16 mouse cellular contexts compared by ENCODE assay signal in genomic region chr9:44475936-44476335, GRCm38 (mm10). TPM values are rescaled to one million over a fixed set of nuclear protein-coding genes. Genes with fewer than 3 reads are reported as not detected.
DNase-seq lines count a peak whose midpoint lies in the region; TF ChIP-seq lines count a peak whose summit lies in the region.
"Had no signal": no experiment of that assay in that cellular context is flagged by ENCODE, and none has a peak within 500 bp of the region (broad histone marks: within the 10 kb centered on the region; RNA-seq: fewer than 3 reads in every experiment).

No protein-coding gene starts in this region.

- H3K4me3 ChIP-seq in gastrocnemius, adult 2 months, result no peak overlapping the region
- H3K4me3 ChIP-seq in left cerebral cortex, adult 2 months, result no peak overlapping the region
- no peak overlapping the region for H3K4me3 ChIP-seq in ES-Bruce4 (ENCODE audit: low read depth, low read length)
- H3K4me3 ChIP-seq: megakaryocyte, embryonic 14.5 days had no signal

- TF ChIP-seq CTCF in gastrocnemius, adult 2 months (IDR thresholded peaks at IDR 0.05), result peak; percentile 36; the same call in 1 of the 2 replicates
- TF ChIP-seq CTCF in left cerebral cortex, adult 2 months (IDR thresholded peaks at IDR 0.05), result peak; percentile 38
- peak; percentile 11 for TF ChIP-seq CTCF in ES-Bruce4 (IDR thresholded peaks at IDR 0.05; ENCODE audit: low read depth, low read length)

- DNase-seq in gastrocnemius, adult 2 months, result no peak
- DNase-seq in gastrocnemius, adult 8-10 months (ENCODE audit: low spot score in 2 of 2), result no peak
- DNase-seq in left cerebral cortex, adult 2 months (ENCODE audit: extremely low spot score in 1 of 2, low spot score in 2 of 2), result no peak
- no peak for DNase-seq in left cerebral cortex, postnatal 36 days (ENCODE audit: low spot score in 2 of 2)
- DNase-seq in cerebellum, postnatal 14 days, result peak; percentile 26 to 69
- no peak for DNase-seq in urinary bladder, postnatal 10 days (ENCODE audit: low spot score)

- TF ChIP-seq POLR2A in ES-Bruce4 (IDR thresholded peaks at IDR 0.05; ENCODE audit: insufficient read depth, low read length), result no peak

- H3K4me1 ChIP-seq in ES-Bruce4 (ENCODE audit: control insufficient read depth, insufficient read depth, low read length), result no peaks in the 10 kb centered on the region

- no peaks in the 10 kb centered on the region for H3K27me3 ChIP-seq in ES-Bruce4 (ENCODE audit: control insufficient read depth, insufficient read depth, low read length, poor library complexity, severe bottlenecking)

- intact Hi-C loops in gastrocnemius, adult 2 months (cut with DNase I), result loop anchor here (2.0 kb wide), 1 partner anchor 21 kb away; the partner anchor contains the start of gene Upk2
- intact Hi-C loops in left cerebral cortex, adult 2 months (cut with DNase I), result no loop called here
- intact Hi-C loops in left cerebral cortex, postnatal 36 days (cut with DNase I), result no loop called here

- H3K36me3 ChIP-seq in ES-Bruce4 (ENCODE audit: control insufficient read depth, insufficient read depth, low read length, poor library complexity, severe bottlenecking), result no peaks in the 10 kb centered on the region

- H3K9ac ChIP-seq in ES-Bruce4 (ENCODE audit: low read depth, poor library complexity, severe bottlenecking), result no peak overlapping the region

- no peak for TF ChIP-seq EP300 in ES-Bruce4 (IDR thresholded peaks at IDR 0.05; ENCODE audit: insufficient read depth, low read depth, low read length)

- no peaks in the 10 kb centered on the region for H3K9me3 ChIP-seq in ES-Bruce4 (replicated peaks; ENCODE audit: control insufficient read depth, insufficient read depth, low read length, poor library complexity, severe bottlenecking)

- no peak overlapping the region for H3K27ac ChIP-seq in gastrocnemius, adult 2 months
- no peak overlapping the region for H3K27ac ChIP-seq in left cerebral cortex, adult 2 months
- no peak overlapping the region for H3K27ac ChIP-seq in ES-Bruce4 (ENCODE audit: insufficient read depth, low read length)

RNA-seq across cellular contexts. Expression of gene Bcl9l, which starts 6.7 kb away (rescaled TPM):
- total RNA-seq in gastrocnemius, adult 2 months (2021), result 10 to 100 TPM; 38.3 to 43.6 TPM
- total RNA-seq in gastrocnemius, adult 8-10 months (2022), result 10 to 100 TPM; 36.4 to 43.8 (median 41.7) TPM
- 10 to 100 TPM; 58.6 to 63.4 TPM for total RNA-seq in left cerebral cortex, adult 2 months (2021)
- 10 to 100 TPM; 58.1 to 70.0 TPM for total RNA-seq in left cerebral cortex, postnatal 36 days (2021)
- polyA plus RNA-seq in ES-Bruce4 (2011; ENCODE audit: insufficient read depth, insufficient read length, low read depth, missing spikeins), result 22.6 and 25.6 TPM in 2 replicates

RNA-seq across cellular contexts. Expression of gene Upk2, which starts 21.2 kb away (rescaled TPM):
- total RNA-seq in gastrocnemius, adult 2 months (2021), result under 1 TPM; 0.22 to 0.23 TPM
- total RNA-seq in gastrocnemius, adult 8-10 months (2022), result under 1 TPM in 2 of 4 experiments, not detected in 2; 0.29 to 0.54 TPM
- total RNA-seq in left cerebral cortex, adult 2 months (2021), result not detected
- not detected for total RNA-seq in left cerebral cortex, postnatal 36 days (2021)
- polyA plus RNA-seq in ES-Bruce4 (2011; ENCODE audit: insufficient read depth, insufficient read length, low read depth, missing spikeins), result 1.7 and 2.5 TPM in 2 replicates
- total RNA-seq: CH12.LX; granulocyte monocyte progenitor cell, adult 5-6 weeks; heart, postnatal 25 days; layer of hippocampus, adult 8-10 months; left cerebral cortex, postnatal 14 days; neutrophil, adult 5-6 weeks had no signal
- polyA plus RNA-seq: liver, embryonic 16.5 days had no signal

RNA-seq across cellular contexts. Expression of gene Foxr1, which starts 35.0 kb away (rescaled TPM):
- total RNA-seq in gastrocnemius, adult 2 months (2021), result not detected
- not detected for total RNA-seq in gastrocnemius, adult 8-10 months (2022)
- total RNA-seq in left cerebral cortex, adult 2 months (2021), result not detected
- total RNA-seq in left cerebral cortex, postnatal 36 days (2021), result not detected
- 1.3 and 1.8 TPM in 2 replicates for polyA plus RNA-seq in ES-Bruce4 (2011; ENCODE audit: insufficient read depth, insufficient read length, low read depth, missing spikeins)
- total RNA-seq: granulocyte monocyte progenitor cell, adult 5-6 weeks; heart, postnatal 25 days; layer of hippocampus, adult 8-10 months; left cerebral cortex, postnatal 14 days; neutrophil, adult 5-6 weeks had no signal
- polyA plus RNA-seq: intestine, embryonic 14.5 days; liver, embryonic 16.5 days had no signal

RNA-seq across cellular contexts. Expression of gene Ccdc84, which starts 57.6 kb away (rescaled TPM):
- 1 to 10 TPM; 5.0 to 5.7 TPM for total RNA-seq in gastrocnemius, adult 2 months (2021)
- 1 to 10 TPM; 1.6 to 4.5 (median 3.4) TPM for total RNA-seq in gastrocnemius, adult 8-10 months (2022)
- 10 to 100 TPM; 19.9 to 22.2 TPM for total RNA-seq in left cerebral cortex, adult 2 months (2021)
- total RNA-seq in left cerebral cortex, postnatal 36 days (2021), result 10 to 100 TPM; 17.6 to 20.7 TPM
- 13.7 and 14.3 TPM in 2 replicates for polyA plus RNA-seq in ES-Bruce4 (2011; ENCODE audit: insufficient read depth, insufficient read length, low read depth, missing spikeins)

Comparison
In these comparisons a context has a peak if more than half of its experiments do, and no peak if none do; other contexts are left out.
1. DNase-seq: peak in cerebellum, postnatal 14 days (2 of 2); none in gastrocnemius, adult 2 months (single experiment), gastrocnemius, adult 8-10 months (0 of 2), left cerebral cortex, adult 2 months (0 of 2), left cerebral cortex, postnatal 36 days (0 of 2) and urinary bladder, postnatal 10 days (single experiment).
2. Peak in every context shown above with its lines, with median percentiles within 50 percentile points of each other: CTCF ChIP-seq.